Mouse (Mus musculus): ENCODE data around the gene Grid2. TPM values are rescaled to one million over a fixed set of nuclear protein-coding genes. Genes with fewer than 3 reads are reported as not detected.

The Grid2 gene
- 0.56 and 1.4 TPM in 2 replicates for polyA plus RNA-seq (2016; fragmentation: Nextera tagmentation; extraction: Ambion mirVana)

GRCm38 (mm10) chr6:63255826-63256555 is at the start of gene Grid2:
TSS of gene Grid2 (plus strand) at chr6:63255876.
- H3K4me3 ChIP-seq: peak within 1 kb of the TSS; percentile 82
- DNase-seq (ENCODE audit: low spot score): peak; percentile 69
- H3K27me3 ChIP-seq (ENCODE audit: low read depth, poor library complexity, severe bottlenecking): peaks cover 30% of the 10 kb centered on the region
- no peaks in the 10 kb centered on the region for H3K9me3 ChIP-seq (replicated peaks)
- WGBS: under 1% methylated on average over 67 of the region's 71 CpGs
- H3K4me1 ChIP-seq: peaks cover 26% of the 10 kb centered on the region
- no peaks in the 10 kb centered on the region for H3K36me3 ChIP-seq
- H3K27ac ChIP-seq (replicated peaks): peak within 1 kb of the TSS; percentile 84

DNA sequence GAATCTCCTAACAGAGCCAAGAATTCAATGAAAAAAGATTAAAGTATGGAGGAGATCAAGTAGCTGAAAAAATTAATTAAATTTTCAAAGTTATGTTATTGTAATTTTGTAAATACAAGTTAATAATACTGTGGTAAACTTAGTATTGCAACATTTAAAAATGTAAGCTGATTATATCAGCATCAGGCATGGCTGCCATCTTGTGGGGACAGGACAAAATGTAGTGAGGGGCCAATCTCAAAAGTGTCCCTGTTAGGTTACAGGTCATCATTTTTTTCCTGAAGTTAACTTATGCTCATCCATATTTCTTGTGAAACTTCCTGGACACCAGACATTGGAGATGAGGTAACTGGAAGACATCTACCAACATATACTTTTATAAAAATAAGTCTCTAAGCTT is 4.9 kb upstream of the Grid2 start:
- DNase-seq (ENCODE audit: low spot score): no peak
- Histone ChIP-seq H3K9me3 (replicated peaks) (no peaks in the 10 kb centered on the region), H3K4me3 (no peak overlapping the region)

DNA sequence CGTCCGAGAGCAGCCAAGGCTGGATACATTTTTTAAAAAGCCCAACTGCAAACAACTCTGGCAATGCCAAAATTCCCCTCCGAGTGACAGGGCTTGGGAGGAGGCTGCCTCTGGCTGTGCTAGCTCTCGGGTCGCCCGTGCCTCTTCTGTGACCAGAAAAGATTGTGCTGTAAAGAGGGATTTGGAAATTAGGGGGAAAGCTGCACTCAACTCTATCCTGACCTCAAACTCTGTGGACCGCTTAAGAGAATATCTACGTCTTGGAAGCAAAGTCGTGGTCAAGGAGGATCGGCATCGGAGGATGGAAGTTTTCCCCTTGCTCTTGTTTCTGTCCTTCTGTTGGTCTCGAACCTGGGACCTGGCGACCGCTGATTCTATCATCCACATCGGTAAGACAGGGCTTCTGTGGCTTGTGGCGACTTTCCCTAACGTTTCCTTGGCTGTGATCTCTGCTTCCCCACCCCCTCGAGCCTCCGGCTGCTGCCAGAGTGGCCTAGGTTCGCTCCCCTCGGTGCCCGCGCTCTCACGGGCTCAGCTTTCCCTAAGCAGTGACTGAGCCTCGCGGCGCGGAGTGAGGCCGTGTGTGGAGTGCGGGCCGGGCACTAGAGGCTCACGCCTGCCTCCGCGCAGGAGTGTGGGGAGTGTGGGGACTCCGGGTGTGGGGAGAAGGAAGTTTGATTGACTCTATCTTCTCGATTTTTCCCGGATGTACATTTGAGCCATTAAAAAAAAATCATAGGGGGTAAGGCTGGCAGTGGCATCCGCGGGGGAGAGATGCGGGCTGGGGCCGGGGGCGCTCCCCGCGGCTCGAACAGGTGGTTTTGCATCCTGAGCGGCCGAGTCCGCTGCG is 1.1 kb downstream of the Grid2 start:
- Histone ChIP-seq H3K9me3 (replicated peaks) (no peaks in the 10 kb centered on the region), H3K27me3 (ENCODE audit: low read depth, poor library complexity, severe bottlenecking) (peaks cover 30% of the 10 kb centered on the region), H3K27ac (replicated peaks) (peak overlapping the region; percentile 84), H3K4me3 (peak overlapping the region; percentile 82), H3K4me1 (peaks cover 26% of the 10 kb centered on the region), H3K36me3 (no peaks in the 10 kb centered on the region)
- WGBS: 1% methylated on average over 49 of the region's 49 CpGs
- DNase-seq (ENCODE audit: low spot score): peak; percentile 68

More for the DNA sequence above, 4.9 kb upstream of the Grid2 start:
- H3K27me3 ChIP-seq (ENCODE audit: low read depth, poor library complexity, severe bottlenecking): peaks cover 15% of the 10 kb centered on the region
- no peaks in the 10 kb centered on the region for H3K36me3 ChIP-seq
- H3K4me1 ChIP-seq: no peaks in the 10 kb centered on the region
- no peak overlapping the region for H3K27ac ChIP-seq (replicated peaks)

GRCm38 (mm10) chr6:63257406-63257845 is 1.8 kb downstream of the Grid2 start:
- peaks cover 26% of the 10 kb centered on the region for H3K4me1 ChIP-seq
- under 1% methylated on average over 42 of the region's 42 CpGs for WGBS
- peak overlapping the region; percentile 82 for H3K4me3 ChIP-seq
- no peaks in the 10 kb centered on the region for H3K9me3 ChIP-seq (replicated peaks)
- peak; percentile 76 for DNase-seq (ENCODE audit: low spot score)
- peak overlapping the region; percentile 84 for H3K27ac ChIP-seq (replicated peaks)
- H3K36me3 ChIP-seq: no peaks in the 10 kb centered on the region
- peaks cover 30% of the 10 kb centered on the region for H3K27me3 ChIP-seq (ENCODE audit: low read depth, poor library complexity, severe bottlenecking)

DNA sequence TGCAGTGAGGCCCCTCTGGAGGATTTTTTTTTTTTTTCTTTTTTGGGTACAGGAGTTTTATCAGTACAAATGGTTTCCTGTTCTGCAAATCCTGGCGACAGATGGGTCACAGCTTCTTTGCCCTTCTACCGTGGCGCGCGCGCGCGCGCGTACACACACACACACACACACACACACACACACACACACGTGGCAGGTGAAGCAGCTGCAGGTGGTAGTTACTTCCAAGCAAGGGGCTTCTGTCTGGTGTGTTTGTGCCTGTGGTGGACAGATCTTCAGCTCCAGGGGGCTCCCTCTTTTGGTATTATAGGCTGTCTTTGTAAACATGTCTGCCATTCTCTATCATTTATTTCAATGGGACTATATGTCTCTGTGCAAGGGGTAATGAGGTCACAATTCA is 2.2 kb downstream of the Grid2 start:
- Histone ChIP-seq H3K4me3 (peak overlapping the region; percentile 82), H3K4me1 (peaks cover 26% of the 10 kb centered on the region), H3K36me3 (no peaks in the 10 kb centered on the region), H3K27me3 (ENCODE audit: low read depth, poor library complexity, severe bottlenecking) (peaks cover 30% of the 10 kb centered on the region), H3K27ac (replicated peaks) (no peak overlapping the region), H3K9me3 (replicated peaks) (no peaks in the 10 kb centered on the region)
- peak; percentile 24 for DNase-seq (ENCODE audit: low spot score)
- WGBS: under 1% methylated on average over 11 of the region's 11 CpGs

DNA sequence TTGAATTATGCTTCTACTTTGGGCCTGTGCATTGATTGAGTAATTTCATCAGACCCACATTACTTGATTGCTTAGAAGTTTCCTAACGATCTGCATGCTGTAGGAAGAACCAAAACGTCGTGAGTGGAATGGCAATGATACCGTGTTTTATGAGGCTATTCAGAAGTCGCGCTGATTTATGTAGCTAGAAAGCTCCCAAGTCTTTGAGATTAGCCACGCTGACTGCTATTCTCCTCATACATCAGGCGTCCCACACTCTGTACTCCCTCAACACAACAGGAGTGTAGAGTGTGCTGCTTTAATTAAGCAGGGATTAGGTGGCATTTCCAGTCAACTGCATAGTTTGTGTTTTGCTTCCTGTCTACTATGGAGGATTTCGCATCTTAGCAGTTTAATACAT is 4.1 kb downstream of the Grid2 start:
- no peak for DNase-seq (ENCODE audit: low spot score)
- H3K4me3 ChIP-seq: peak overlapping the region; percentile 4; the same call in 1 of the 2 replicates
- H3K9me3 ChIP-seq (replicated peaks): no peaks in the 10 kb centered on the region
- peaks cover 21% of the 10 kb centered on the region for H3K27me3 ChIP-seq (ENCODE audit: low read depth, poor library complexity, severe bottlenecking)
- 60% methylated on average over 9 of the region's 9 CpGs for WGBS
- H3K36me3 ChIP-seq: no peaks in the 10 kb centered on the region
- H3K4me1 ChIP-seq: peaks cover 26% of the 10 kb centered on the region
- no peak overlapping the region for H3K27ac ChIP-seq (replicated peaks)

GRCm38 (mm10) chr6:63284419-63284818 is 28.7 kb downstream of the Grid2 start:
- Histone ChIP-seq H3K27ac (replicated peaks) (no peak overlapping the region), H3K4me3 (no peak overlapping the region), H3K27me3 (ENCODE audit: low read depth, poor library complexity, severe bottlenecking) (no peaks in the 10 kb centered on the region), H3K4me1 (no peaks in the 10 kb centered on the region), H3K36me3 (no peaks in the 10 kb centered on the region), H3K9me3 (replicated peaks) (no peaks in the 10 kb centered on the region)
- DNase-seq (ENCODE audit: low spot score): no peak
- 91% methylated on average over 1 of the region's 1 CpGs for WGBS

DNA sequence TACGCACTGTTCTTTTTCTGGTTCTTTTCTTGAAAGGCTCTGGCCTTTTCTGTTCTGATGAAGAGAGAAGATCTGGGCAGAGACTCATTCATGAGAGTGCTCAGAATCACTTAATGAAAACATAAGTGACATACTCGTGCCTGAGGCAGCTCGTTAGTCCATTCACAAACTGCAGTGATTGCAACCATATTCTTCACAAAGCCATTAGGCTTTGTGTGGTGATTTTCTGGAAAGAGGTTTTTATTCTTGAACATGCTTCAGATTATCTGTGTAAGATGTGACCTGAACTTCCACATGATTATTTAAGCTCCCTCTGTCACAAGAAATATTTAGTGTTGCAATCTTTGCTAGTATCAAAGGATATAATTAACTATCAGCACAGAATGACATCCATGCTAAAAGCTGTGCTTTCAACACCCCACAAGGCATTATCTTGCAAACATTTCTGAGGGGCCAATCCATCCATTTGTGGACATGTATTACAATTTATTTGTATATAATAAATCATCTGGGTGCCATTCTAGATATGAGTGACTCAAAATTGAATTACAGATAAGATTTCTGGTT is 86.8 kb downstream of the Grid2 start:
- DNase-seq (ENCODE audit: low spot score): no peak
- no peaks in the 10 kb centered on the region for H3K36me3 ChIP-seq
- H3K4me3 ChIP-seq: no peak overlapping the region
- no peaks in the 10 kb centered on the region for H3K27me3 ChIP-seq (ENCODE audit: low read depth, poor library complexity, severe bottlenecking)
- no peaks in the 10 kb centered on the region for H3K4me1 ChIP-seq
- H3K27ac ChIP-seq (replicated peaks): no peak overlapping the region
- H3K9me3 ChIP-seq (replicated peaks): no peaks in the 10 kb centered on the region
- WGBS: 87% methylated on average over 3 of the region's 3 CpGs

DNA sequence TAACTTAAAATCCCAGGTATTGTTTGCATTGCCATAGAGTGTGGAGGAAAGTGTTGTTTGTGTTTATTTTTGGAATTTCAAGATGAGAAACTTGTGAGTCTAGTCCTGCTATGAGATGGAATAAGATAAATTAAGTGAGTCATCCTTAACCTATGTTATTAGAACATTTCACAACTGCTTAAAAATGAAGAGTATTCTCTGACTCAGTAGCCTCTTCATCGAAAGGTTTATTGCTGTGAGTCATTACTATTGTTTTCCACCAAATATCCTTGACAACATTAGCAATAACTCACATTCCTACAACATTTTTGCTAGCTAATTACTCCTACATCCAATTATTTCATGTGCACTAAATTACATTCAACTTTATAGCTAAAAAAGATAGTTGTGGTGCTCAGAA is 91.3 kb downstream of the Grid2 start:
- H3K27me3 ChIP-seq (ENCODE audit: low read depth, poor library complexity, severe bottlenecking): no peaks in the 10 kb centered on the region
- no peak for DNase-seq (ENCODE audit: low spot score)
- no peak overlapping the region for H3K27ac ChIP-seq (replicated peaks)
- 88% methylated on average over 1 of the region's 1 CpGs for WGBS
- H3K4me1 ChIP-seq: no peaks in the 10 kb centered on the region
- no peaks in the 10 kb centered on the region for H3K9me3 ChIP-seq (replicated peaks)
- H3K4me3 ChIP-seq: no peak overlapping the region
- H3K36me3 ChIP-seq: no peaks in the 10 kb centered on the region

DNA sequence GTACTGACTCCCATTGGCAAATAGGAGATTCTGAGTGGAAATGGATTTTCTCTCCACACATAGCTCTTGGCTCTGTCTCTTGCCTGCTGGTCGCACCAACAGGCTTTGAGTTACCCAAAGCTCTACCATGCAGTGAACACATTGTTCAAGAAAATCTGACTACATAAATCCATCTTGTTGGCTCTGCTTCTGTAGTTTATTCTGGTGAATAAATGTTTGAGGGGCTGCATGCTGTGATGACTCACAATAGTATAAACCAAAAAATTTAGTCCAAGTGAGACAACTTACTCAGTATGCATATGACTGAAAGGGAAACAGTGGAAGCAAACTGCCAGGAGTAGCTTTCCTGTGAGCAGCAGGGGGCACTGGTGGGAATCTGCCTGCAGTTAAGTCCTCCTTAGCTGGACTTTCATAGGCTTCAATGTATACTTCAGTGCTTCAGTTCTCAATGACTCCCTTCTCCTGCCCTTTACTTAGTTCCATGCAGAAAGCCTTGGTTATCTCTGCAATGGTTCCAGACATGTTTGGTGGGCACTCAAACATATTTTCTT is 125.5 kb downstream of the Grid2 start:
- no peak for DNase-seq (ENCODE audit: low spot score)
- Histone ChIP-seq H3K9me3 (replicated peaks) (no peaks in the 10 kb centered on the region), H3K4me3 (no peak overlapping the region), H3K27me3 (ENCODE audit: low read depth, poor library complexity, severe bottlenecking) (no peaks in the 10 kb centered on the region), H3K4me1 (no peaks in the 10 kb centered on the region), H3K36me3 (no peaks in the 10 kb centered on the region), H3K27ac (replicated peaks) (no peak overlapping the region)
- WGBS: 76% methylated on average over 1 of the region's 1 CpGs

- H3K9me3 ChIP-seq (replicated peaks): no peaks in the 10 kb centered on the region
- 90% methylated on average over 3 of the region's 3 CpGs for WGBS
- H3K27ac ChIP-seq (replicated peaks): no peak overlapping the region
- no peak for DNase-seq (ENCODE audit: low spot score)
- no peak overlapping the region for H3K4me3 ChIP-seq
- H3K27me3 ChIP-seq (ENCODE audit: low read depth, poor library complexity, severe bottlenecking): no peaks in the 10 kb centered on the region
- no peaks in the 10 kb centered on the region for H3K4me1 ChIP-seq
- no peaks in the 10 kb centered on the region for H3K36me3 ChIP-seq
These were observed 146.0 kb downstream of the Grid2 start for GRCm38 (mm10) chr6:63401698-63402097.

GRCm38 (mm10) chr6:63417534-63417933 is 161.9 kb downstream of the Grid2 start:
- Histone ChIP-seq H3K4me1 (no peaks in the 10 kb centered on the region), H3K9me3 (replicated peaks) (no peaks in the 10 kb centered on the region), H3K4me3 (no peak overlapping the region), H3K27ac (replicated peaks) (no peak overlapping the region), H3K27me3 (ENCODE audit: low read depth, poor library complexity, severe bottlenecking) (no peaks in the 10 kb centered on the region), H3K36me3 (no peaks in the 10 kb centered on the region)
- no peak for DNase-seq (ENCODE audit: low spot score)
- WGBS: 86% methylated on average over 1 of the region's 1 CpGs

Measured in midbrain, embryonic 10.5 days (tissue).